Mouse (Mus musculus) liver, embryonic 14.5 days (tissue): Measurements from ENCODE around the gene Uqcc2.
A peak's percentile ranks its signal among the peaks of the same experiment; 100 is the strongest.

Source experiments
- CTCF ChIP-seq: IDR thresholded peaks from 2 replicates; pipeline ENCODE4 v1.5.1; 2016; ENCODE audit warnings: antibody characterized with exemption, low read depth, control low read depth
- EP300 ChIP-seq: IDR thresholded peaks from 2 replicates; pipeline ENCODE4 v1.6.1; 2016; ENCODE audit warnings: antibody characterized with exemption, low read depth

GRCm38 (mm10) chr17:27085676-27086075 lies 48.0 kb downstream of the Uqcc2 start:
- TF ChIP-seq CTCF (peak; percentile 91), EP300 (no peak)
